Mouse (Mus musculus): ENCODE data around the gene Nol4l. TPM values are rescaled to one million over a fixed set of nuclear protein-coding genes. Genes with fewer than 3 reads are reported as not detected.

Gene Nol4l
- 26.0 TPM for polyA plus RNA-seq (2014; fragmentation: Illumina TruSeq; extraction: RNeasy Lipid Tissue Mini Kit (QIAGEN cat#74804); ENCODE audit: low read depth, low replicate concordance)

GRCm38 (mm10) chr2:153529931-153530766 lies at the start of gene Nol4l:
Gene Nol4l, minus strand, starts transcription at chr2:153529971.

GRCm38 (mm10) chr2:153492573-153493392 lies 37.0 kb downstream of the Nol4l start, which contains the start of gene 4930404H24Rik:
Gene 4930404H24Rik, plus strand, starts transcription at chr2:153492790.

Other genes with a start within 250 kb of the Nol4l start
- gene Kif3b, start 238.6 kb downstream of the Nol4l start, polyA plus RNA-seq (2014; fragmentation: Illumina TruSeq; extraction: RNeasy Lipid Tissue Mini Kit (QIAGEN cat#74804); ENCODE audit: low read depth, low replicate concordance), result 24.2 TPM
- 26.2 TPM for gene Asxl1, start 184.1 kb downstream of the Nol4l start, polyA plus RNA-seq (2014; fragmentation: Illumina TruSeq; extraction: RNeasy Lipid Tissue Mini Kit (QIAGEN cat#74804); ENCODE audit: low read depth, low replicate concordance)
- not detected for gene 4930404H24Rik, start 37.2 kb downstream of the Nol4l start, polyA plus RNA-seq (2014; fragmentation: Illumina TruSeq; extraction: RNeasy Lipid Tissue Mini Kit (QIAGEN cat#74804); ENCODE audit: low read depth, low replicate concordance)
- gene Commd7, start 102.8 kb upstream of the Nol4l start, polyA plus RNA-seq (2014; fragmentation: Illumina TruSeq; extraction: RNeasy Lipid Tissue Mini Kit (QIAGEN cat#74804); ENCODE audit: low read depth, low replicate concordance), result 16.8 TPM
- 1.4 TPM for gene Dnmt3b, start 119.5 kb upstream of the Nol4l start, polyA plus RNA-seq (2014; fragmentation: Illumina TruSeq; extraction: RNeasy Lipid Tissue Mini Kit (QIAGEN cat#74804); ENCODE audit: low read depth, low replicate concordance)
- gene Dnmt3c, start 166.7 kb upstream of the Nol4l start, polyA plus RNA-seq (2014; fragmentation: Illumina TruSeq; extraction: RNeasy Lipid Tissue Mini Kit (QIAGEN cat#74804); ENCODE audit: low read depth, low replicate concordance), result not detected
- 364 TPM for gene Mapre1, start 211.3 kb upstream of the Nol4l start, polyA plus RNA-seq (2014; fragmentation: Illumina TruSeq; extraction: RNeasy Lipid Tissue Mini Kit (QIAGEN cat#74804); ENCODE audit: low read depth, low replicate concordance)
- gene Efcab8, start 250.0 kb upstream of the Nol4l start, polyA plus RNA-seq (2014; fragmentation: Illumina TruSeq; extraction: RNeasy Lipid Tissue Mini Kit (QIAGEN cat#74804); ENCODE audit: low read depth, low replicate concordance), result not detected

Data from sigmoid colon, adult 10 weeks (tissue).